Mouse (Mus musculus) cortical plate, adult 2 months (tissue): ENCODE measurements around the gene Mier1. TPM values are rescaled to one million over a fixed set of nuclear protein-coding genes. Genes with fewer than 3 reads are reported as not detected.
"Not testable (repeated sequence)": the region's sequence is repeated elsewhere in the genome, so short reads cannot be mapped to it uniquely, and the experiment has no call there.

Source experiments
- H3K27ac ChIP-seq: fragments of 200-500 bp; 2 replicates; pipeline ENCODE4 v1.5.1; 2012; ENCODE audit warnings: low read length, control low read depth, inconsistent platforms; ENCODE audit not compliant: insufficient read depth
- H3K4me1 ChIP-seq: fragments of 200-500 bp; 2 replicates; pipeline ENCODE4 v1.6.1; 2011; ENCODE audit warnings: low read length; ENCODE audit not compliant: control insufficient read depth, insufficient read depth
- H3K4me3 ChIP-seq: fragments of 200-500 bp; 2 replicates; pipeline ENCODE4 v1.5.1; 2011; ENCODE audit warnings: mild to moderate bottlenecking, low read length, control low read depth; ENCODE audit not compliant: insufficient read depth
- CTCF ChIP-seq: fragments of 200-500 bp; IDR thresholded peaks from 2 replicates; pipeline ENCODE4 v1.5.1; 2011; ENCODE audit warnings: mild to moderate bottlenecking, control low read depth, low read length; ENCODE audit not compliant: insufficient read depth; ENCODE audit errors: extremely low read depth
- POLR2A ChIP-seq: fragments of 200-500 bp; IDR thresholded peaks from 2 replicates; pipeline ENCODE4 v1.6.1; 2011; ENCODE audit warnings: mild to moderate bottlenecking, low read length, control low read depth; ENCODE audit not compliant: insufficient read depth; ENCODE audit errors: extremely low read depth
- polyA plus RNA-seq: library from polyadenylated mRNA; depleted of rRNA; stranded (reverse); fragments of >200 nt; gene quantifications from 2 replicates; pipeline ENCODE4 v1.2.3, GENCODE M21; 2012

The Mier1 gene
- polyA plus RNA-seq, 1 experiment: 34.3 TPM

DNA sequence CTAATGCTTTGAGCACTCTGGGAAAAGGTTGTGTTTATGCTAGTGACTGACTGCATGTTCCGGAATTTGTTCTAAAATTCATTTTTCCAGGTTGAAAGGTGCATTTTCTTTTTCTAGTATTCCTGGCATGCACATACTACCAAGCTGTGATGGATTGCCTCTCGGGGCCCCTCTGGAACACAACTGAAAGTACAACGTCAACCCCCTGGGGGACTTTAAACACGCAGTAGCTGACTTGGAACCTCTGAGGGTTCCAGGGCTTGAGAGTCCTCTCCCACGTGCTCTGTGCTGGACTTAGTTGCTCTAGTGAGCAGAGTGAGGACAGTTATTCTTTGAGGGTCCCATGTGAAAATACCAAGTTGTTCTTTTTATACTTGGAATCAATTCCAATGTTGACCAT is 37.8 kb downstream of the Mier1 start:
- no peak overlapping the region for H3K27ac ChIP-seq
- H3K4me3 ChIP-seq: no peak overlapping the region
- no peaks in the 10 kb centered on the region for H3K4me1 ChIP-seq
- TF ChIP-seq CTCF (no peak), POLR2A (no peak)

GRCm38 (mm10) chr4:103158781-103159180 is 44.6 kb downstream of the Mier1 start:
- Histone ChIP-seq H3K27ac (no peak overlapping the region), H3K4me1 (no peaks in the 10 kb centered on the region), H3K4me3 (no peak overlapping the region)
- TF ChIP-seq POLR2A (no peak), CTCF (no peak)

- not testable (repeated sequence) for H3K4me3 ChIP-seq, H3K4me1 ChIP-seq, H3K27ac ChIP-seq
Measured at GRCm38 (mm10) chr4:103166198-103166597, 52.0 kb downstream of the Mier1 start.

- TF ChIP-seq POLR2A (no peak), CTCF (no peak)
- H3K27ac ChIP-seq: no peak overlapping the region
- no peak overlapping the region for H3K4me3 ChIP-seq
- 0 out of 2 replicates have a peak, but pooled peaks cover 3% of the 10 kb centered on the region for H3K4me1 ChIP-seq
Measured at GRCm38 (mm10) chr4:103171256-103171655, 57.1 kb downstream of the Mier1 start.

DNA sequence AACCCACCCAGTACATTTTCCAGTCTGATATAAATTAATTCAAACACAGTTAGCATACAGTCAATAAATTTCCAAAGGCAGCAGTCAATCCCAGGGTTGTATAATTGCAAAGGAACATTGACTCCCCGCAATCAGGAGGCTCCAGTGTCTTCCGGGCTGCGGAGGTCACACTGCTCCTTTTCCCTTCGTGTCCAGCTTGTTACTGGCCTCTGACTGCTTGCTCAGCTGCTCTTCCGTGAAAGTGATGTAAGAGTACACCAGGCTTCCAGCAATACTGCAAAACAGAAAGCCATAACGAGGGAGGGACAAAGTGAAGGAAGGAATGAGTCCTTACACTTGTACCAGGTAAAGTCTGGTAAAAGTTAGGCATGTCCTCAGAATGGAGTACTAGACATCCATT is 59.3 kb downstream of the Mier1 start:
- H3K27ac ChIP-seq: no peak overlapping the region
- H3K4me1 ChIP-seq: peaks cover 7% of the 10 kb centered on the region; the same call in 1 of the 2 replicates
- TF ChIP-seq POLR2A (no peak), CTCF (no peak)
- H3K4me3 ChIP-seq: no peak overlapping the region

- TF ChIP-seq CTCF: no peak
- no peak for TF ChIP-seq POLR2A
- H3K27ac ChIP-seq: no peak overlapping the region
Measured at GRCm38 (mm10) chr4:103174001-103174400, 59.8 kb downstream of the Mier1 start.

DNA sequence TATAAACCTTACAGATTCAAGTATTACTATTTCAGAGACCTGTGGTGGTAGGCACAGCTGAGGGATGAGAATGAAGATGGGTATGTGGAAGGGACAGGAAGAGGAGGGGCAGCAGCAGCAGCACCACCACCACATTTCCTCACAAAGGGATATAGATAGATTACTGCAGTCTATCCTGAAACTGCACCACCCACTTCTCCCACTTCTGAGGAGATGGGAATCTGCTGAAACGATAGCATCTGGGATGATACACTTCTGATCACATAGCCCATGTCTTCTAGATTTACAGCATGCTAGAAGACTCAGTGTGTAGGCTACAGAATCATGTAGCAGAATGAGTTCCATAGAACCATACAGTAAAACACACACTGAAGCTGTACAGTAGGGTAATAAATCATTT is 63.5 kb downstream of the Mier1 start:
- Histone ChIP-seq H3K27ac (no peak overlapping the region), H3K4me1 (peaks cover 8% of the 10 kb centered on the region; the same call in 1 of the 2 replicates), H3K4me3 (no peak overlapping the region)
- TF ChIP-seq POLR2A (no peak), CTCF (no peak)

More at GRCm38 (mm10) chr4:103174001-103174400, 59.8 kb downstream of the Mier1 start:
- Histone ChIP-seq H3K4me1 (peaks cover 7% of the 10 kb centered on the region; the same call in 1 of the 2 replicates), H3K4me3 (no peak overlapping the region)

- Histone ChIP-seq H3K4me1 (peaks cover 7% of the 10 kb centered on the region; the same call in 1 of the 2 replicates), H3K27ac (peak overlapping the region; percentile 45; the same call in 1 of the 2 replicates), H3K4me3 (no peak overlapping the region)
- no peak for TF ChIP-seq POLR2A
- TF ChIP-seq CTCF: no peak
Measured at GRCm38 (mm10) chr4:103178635-103179318, 64.6 kb downstream of the Mier1 start.

GRCm38 (mm10) chr4:103179581-103179980 is 65.4 kb downstream of the Mier1 start:
- Histone ChIP-seq H3K4me1 (peaks cover 7% of the 10 kb centered on the region; the same call in 1 of the 2 replicates), H3K4me3 (no peak overlapping the region), H3K27ac (no peak overlapping the region)
- TF ChIP-seq POLR2A (no peak), CTCF (no peak)

DNA sequence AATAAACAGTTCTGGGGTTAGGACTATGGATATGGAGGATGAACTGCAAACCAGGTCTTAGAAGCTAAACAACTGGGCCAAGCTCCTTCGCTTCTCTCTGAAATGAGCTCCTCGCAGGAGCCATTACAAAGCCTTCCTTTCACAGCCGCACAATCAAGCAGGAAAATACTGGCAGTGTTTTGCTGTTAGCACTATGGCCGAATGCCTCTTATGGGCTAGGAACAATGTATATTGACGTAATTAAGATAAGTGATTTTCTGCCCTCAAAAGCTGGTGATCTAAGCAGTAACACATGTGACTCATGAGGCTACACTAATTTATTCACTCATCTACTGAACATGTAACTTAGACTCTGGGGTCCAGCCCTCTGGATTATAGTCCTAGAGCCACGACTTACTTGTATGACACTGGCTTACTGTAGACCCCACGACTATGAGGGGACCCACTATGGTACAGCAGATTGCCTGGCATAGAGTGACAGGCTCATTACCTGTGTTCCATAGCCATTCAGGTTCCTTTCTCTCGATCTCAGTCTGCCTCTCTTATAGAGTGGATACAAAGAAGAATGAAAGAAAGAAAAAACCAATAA is 66.2 kb downstream of the Mier1 start:
- Histone ChIP-seq H3K27ac (no peak overlapping the region), H3K4me1 (peaks cover 7% of the 10 kb centered on the region; the same call in 1 of the 2 replicates), H3K4me3 (no peak overlapping the region)
- TF ChIP-seq POLR2A: no peak
- TF ChIP-seq CTCF: no peak
